Mouse (Mus musculus) erythroid progenitor cell, adult 5-6 weeks (primary cell): ENCODE data around the gene Tmem63a. TPM values are rescaled to one million over a fixed set of nuclear protein-coding genes. Genes with fewer than 3 reads are reported as not detected.
A peak's percentile ranks its signal among the peaks of the same experiment; 100 is the strongest.
"Not testable (repeated sequence)": the region's sequence is repeated elsewhere in the genome, so short reads cannot be mapped to it uniquely, and the experiment has no call there.

ENCODE experiments used
- ATAC-seq: replicated peaks from 2 replicates; pipeline ENCODE4 v1.8.0; 2016; ENCODE audit warnings: moderate number of reproducible peaks, mild to moderate bottlenecking, moderate TSS enrichment, inconsistent platforms; ENCODE audit not compliant: poor library complexity, low FRiP score, severe bottlenecking
- total RNA-seq, 2 experiments: library from RNA; stranded (forward) in 1 of 2; stranded (reverse) in 1 of 2; fragments of 150-400 nt in 1 of 2; fragments of 186-747, 209-891 nt in 1 of 2; gene quantifications; 2 replicates each; pipeline versions ENCODE4 v1.2.3 to v1.2.4; 2015 to 2017; ENCODE audit warnings: low replicate concordance in 2 of 2

Tmem63a gene
- total RNA-seq, 2 experiments from 2014 or later = 18.1 to 24.7 TPM

- ATAC-seq = no peak
Measured at GRCm38 (mm10) chr1:180922273-180923048, 19.7 kb upstream of the Tmem63a start.

GRCm38 (mm10) chr1:180924737-180925136, 17.4 kb upstream of the Tmem63a start:
- ATAC-seq = no peak

GRCm38 (mm10) chr1:180926286-180926685, 15.9 kb upstream of the Tmem63a start:
- no peak for ATAC-seq

- ATAC-seq = no peak
Measured at GRCm38 (mm10) chr1:180929599-180929998, 12.5 kb upstream of the Tmem63a start.

GRCm38 (mm10) chr1:180931106-180931505, 11.0 kb upstream of the Tmem63a start:
- ATAC-seq = no peak

- no peak for ATAC-seq
Measured at GRCm38 (mm10) chr1:180933659-180934058, 8.5 kb upstream of the Tmem63a start.

GRCm38 (mm10) chr1:180934467-180935419, 7.4 kb upstream of the Tmem63a start, which contains the start of gene Lefty1:
Gene Lefty1, plus strand, starts transcription at chr1:180935022.
- ATAC-seq = no peak

- ATAC-seq = peak; percentile 90
Measured at GRCm38 (mm10) chr1:180936610-180937398, 5.3 kb upstream of the Tmem63a start.

- ATAC-seq = not testable (repeated sequence)
Measured at GRCm38 (mm10) chr1:180937631-180938030, 4.5 kb upstream of the Tmem63a start.

- not testable (repeated sequence) for ATAC-seq
Measured at GRCm38 (mm10) chr1:180938781-180939180, 3.4 kb upstream of the Tmem63a start.

- no peak for ATAC-seq
Measured at GRCm38 (mm10) chr1:180940776-180941460, 1.2 kb upstream of the Tmem63a start.

GRCm38 (mm10) chr1:180941726-180942125, 418 bp upstream of the Tmem63a start:
- peak; percentile 52 for ATAC-seq

GRCm38 (mm10) chr1:180943032-180943644, 994 bp downstream of the Tmem63a start:
- ATAC-seq = no peak

- no peak for ATAC-seq
Measured at GRCm38 (mm10) chr1:180943896-180944295, 1.8 kb downstream of the Tmem63a start.

GRCm38 (mm10) chr1:180944553-180944952, 2.4 kb downstream of the Tmem63a start:
- ATAC-seq = no peak

- peak; percentile 83 for ATAC-seq
Measured at GRCm38 (mm10) chr1:180945001-180945980, 3.1 kb downstream of the Tmem63a start.

- no peak for ATAC-seq
Measured at GRCm38 (mm10) chr1:180946448-180946847, 4.3 kb downstream of the Tmem63a start.
